In genomic region chr19:44418945-44419344, GRCm38 (mm10) we compare ENCODE assay signal across 8 mouse cellular contexts. TPM values are rescaled to one million over a fixed set of nuclear protein-coding genes. Genes with fewer than 3 reads are reported as not detected.
DNase-seq lines count a peak whose midpoint lies in the region; ATAC-seq and TF ChIP-seq lines count a peak whose summit lies in the region.

No protein-coding gene starts in this region.

- no peak overlapping the region for H3K27ac ChIP-seq in liver, embryonic 12.5 days
- H3K27ac ChIP-seq in forebrain, embryonic 14.5 days (ENCODE audit: low read depth, low read length), result no peak overlapping the region
- no peak overlapping the region for H3K27ac ChIP-seq in limb, embryonic 14.5 days (replicated peaks; ENCODE audit: low read depth, low read length)

- no peak for TF ChIP-seq POLR2A in limb, embryonic 14.5 days (IDR thresholded peaks at IDR 0.05; ENCODE audit: borderline replicate concordance, extremely low read depth, insufficient read depth, insufficient read length)

- no peak overlapping the region for H3K4me2 ChIP-seq in liver, embryonic 12.5 days
- H3K4me2 ChIP-seq in forebrain, embryonic 14.5 days (ENCODE audit: low read length), result no peak overlapping the region
- no peak overlapping the region for H3K4me2 ChIP-seq in limb, embryonic 14.5 days (replicated peaks; ENCODE audit: low read depth, low read length, severe bottlenecking)

- ATAC-seq in liver, embryonic 12.5 days, result no peak
- no peak; the same call in 1 of the 2 replicates for ATAC-seq in forebrain, embryonic 14.5 days
- ATAC-seq in limb, embryonic 14.5 days (ENCODE audit: low FRiP score, low read depth), result no peak
- ATAC-seq in neutrophil, adult 5-6 weeks (ENCODE audit: extremely low read depth, insufficient number of reproducible peaks, low FRiP score, poor library complexity, severe bottlenecking), result peak; percentile 46

- peaks cover 7% of the 10 kb centered on the region; the same call in 1 of the 2 replicates for H3K4me1 ChIP-seq in liver, embryonic 12.5 days
- no peaks in the 10 kb centered on the region for H3K4me1 ChIP-seq in forebrain, embryonic 14.5 days (ENCODE audit: control insufficient read depth, insufficient read depth, low read length)
- H3K4me1 ChIP-seq in limb, embryonic 14.5 days (ENCODE audit: control insufficient read depth, insufficient read depth, low read length), result no peaks in the 10 kb centered on the region

- no peaks in the 10 kb centered on the region for H3K9me3 ChIP-seq in liver, embryonic 12.5 days (replicated peaks)
- no peaks in the 10 kb centered on the region for H3K9me3 ChIP-seq in forebrain, embryonic 14.5 days (replicated peaks; ENCODE audit: control insufficient read depth, low read length)
- H3K9me3 ChIP-seq in limb, embryonic 14.5 days (ENCODE audit: control insufficient read depth, low read length), result no peaks in the 10 kb centered on the region

- no peak overlapping the region for H3K9ac ChIP-seq in liver, embryonic 12.5 days
- H3K9ac ChIP-seq in forebrain, embryonic 14.5 days (ENCODE audit: low read length), result no peak overlapping the region
- H3K9ac ChIP-seq in limb, embryonic 14.5 days (ENCODE audit: low read depth, low read length, severe bottlenecking), result no peak overlapping the region

- H3K36me3 ChIP-seq in liver, embryonic 12.5 days, result no peaks in the 10 kb centered on the region
- H3K36me3 ChIP-seq in forebrain, embryonic 14.5 days (ENCODE audit: control insufficient read depth, insufficient read depth, low read length), result no peaks in the 10 kb centered on the region
- no peaks in the 10 kb centered on the region for H3K36me3 ChIP-seq in limb, embryonic 14.5 days (ENCODE audit: control insufficient read depth, insufficient read depth, low read length)

- peak; percentile 74 for DNase-seq in liver
- peak; percentile 47 for DNase-seq in cerebellum, adult 11-12 months
- DNase-seq in forebrain, embryonic 14.5 days (ENCODE audit: low spot score), result peak; percentile 87
- DNase-seq in kidney, adult 18-20 months, result peak; percentile 84
- DNase-seq in limb, embryonic 14.5 days (ENCODE audit: low spot score), result peak; percentile 83
- peak; percentile 83 for DNase-seq in testis, postnatal 10 days (ENCODE audit: low spot score)

- peaks cover 61% of the 10 kb centered on the region for H3K27me3 ChIP-seq in liver, embryonic 12.5 days (replicated peaks)
- no peaks in the 10 kb centered on the region for H3K27me3 ChIP-seq in forebrain, embryonic 14.5 days (replicated peaks; ENCODE audit: control insufficient read depth, insufficient read depth, low read length)
- no peaks in the 10 kb centered on the region for H3K27me3 ChIP-seq in limb, embryonic 14.5 days (ENCODE audit: control insufficient read depth, insufficient read depth, low read length)

- 16% methylated on average over 4 of the region's 4 CpGs for WGBS in liver, embryonic 12.5 days (ENCODE audit: insufficient replicate concordance)
- 20% methylated on average over 4 of the region's 4 CpGs for WGBS in forebrain, embryonic 14.5 days
- WGBS in limb, embryonic 14.5 days, result 18% methylated on average over 4 of the region's 4 CpGs

- no peak overlapping the region for H3K4me3 ChIP-seq in liver, embryonic 12.5 days
- H3K4me3 ChIP-seq in forebrain, embryonic 14.5 days (ENCODE audit: low read depth, low read length), result no peak overlapping the region
- no peak overlapping the region for H3K4me3 ChIP-seq in limb, embryonic 14.5 days (replicated peaks; ENCODE audit: low read length)

RNA-seq across cellular contexts. Expression of gene Scd1, which starts 11.3 kb away (rescaled TPM):
- 8.1 and 10.1 TPM in 2 replicates for polyA plus RNA-seq in liver, embryonic 12.5 days (2016; fragmentation: Nextera tagmentation; extraction: Ambion mirVana)
- 2.8 and 3.4 TPM in 2 replicates for polyA plus RNA-seq in forebrain, embryonic 14.5 days (2014; fragmentation: Nextera tagmentation; extraction: Ambion mirVana)
- 19.5 and 27.7 TPM in 2 replicates for polyA plus RNA-seq in limb, embryonic 14.5 days (2012; rRNA removed)
- 6.8 and 7.4 TPM in 2 replicates for polyA plus RNA-seq in limb, embryonic 14.5 days (2014; fragmentation: Nextera tagmentation; extraction: Ambion mirVana)
- total RNA-seq in neutrophil, adult 5-6 weeks (2017), result 296 and 305 TPM in 2 replicates
